Mouse (Mus musculus) embryonic facial prominence, embryonic 12.5 days (tissue): ENCODE data around the gene Cfl1. TPM values are rescaled to one million over a fixed set of nuclear protein-coding genes. Genes with fewer than 3 reads are reported as not detected.
A peak's percentile ranks its signal among the peaks of the same experiment; 100 is the strongest.

Experiments
- ATAC-seq: fragments of 200-750 bp; cut with Nextera tagmentation; 2 replicates; pipeline ENCODE4 v1.8.0; 2017; ENCODE audit not compliant: insufficient number of reproducible peaks, insufficient read depth, low FRiP score, low TSS enrichment
- H3K27ac ChIP-seq: fragments of 300-500 bp; sonication (generic); 2 replicates; pipeline ENCODE4 v1.5.1; 2016; ENCODE audit warnings: mild to moderate bottlenecking
- H3K27me3 ChIP-seq: fragments of 300-500 bp; sonication (generic); 2 replicates; pipeline ENCODE4 v1.6.1; 2016; ENCODE audit warnings: mild to moderate bottlenecking, moderate library complexity
- H3K36me3 ChIP-seq: fragments of 300-500 bp; sonication (generic); 2 replicates; pipeline ENCODE4 v1.6.1; 2016; ENCODE audit warnings: mild to moderate bottlenecking
- H3K4me1 ChIP-seq: fragments of 300-500 bp; sonication (generic); 2 replicates; pipeline ENCODE4 v1.6.1; 2016
- H3K4me2 ChIP-seq: fragments of 300-500 bp; sonication (generic); replicated peaks from 2 replicates; pipeline ENCODE4 v1.6.1; 2016; ENCODE audit warnings: mild to moderate bottlenecking, moderate library complexity
- H3K4me3 ChIP-seq: fragments of 300-500 bp; sonication (generic); 2 replicates; pipeline ENCODE4 v1.5.1; 2016; ENCODE audit warnings: mild to moderate bottlenecking
- H3K9ac ChIP-seq: fragments of 300-500 bp; sonication (generic); 2 replicates; pipeline ENCODE4 v1.6.1; 2016; ENCODE audit warnings: mild to moderate bottlenecking, moderate library complexity
- H3K9me3 ChIP-seq: fragments of 300-500 bp; sonication (generic); 2 replicates; pipeline ENCODE4 v1.6.1; 2016; ENCODE audit warnings: mild to moderate bottlenecking, moderate library complexity
- WGBS: fragments of 180-500 bp; shearing (Covaris S2); methylation state at CpG from one replicate; pipeline ENCODE4 v1.1.7; 2016; 5-methylcytosine and 5-hydroxymethylcytosine counted together
- polyA plus RNA-seq: library from polyadenylated mRNA; unstranded; fragments of >200 nt; fragmentation: Nextera tagmentation; extraction: Ambion mirVana; gene quantifications from 2 replicates; pipeline ENCODE4 v1.2.1, GENCODE M21; 2016

Cfl1 gene
- polyA plus RNA-seq, 1 experiment from 2014 or later = 2,582 TPM

DNA sequence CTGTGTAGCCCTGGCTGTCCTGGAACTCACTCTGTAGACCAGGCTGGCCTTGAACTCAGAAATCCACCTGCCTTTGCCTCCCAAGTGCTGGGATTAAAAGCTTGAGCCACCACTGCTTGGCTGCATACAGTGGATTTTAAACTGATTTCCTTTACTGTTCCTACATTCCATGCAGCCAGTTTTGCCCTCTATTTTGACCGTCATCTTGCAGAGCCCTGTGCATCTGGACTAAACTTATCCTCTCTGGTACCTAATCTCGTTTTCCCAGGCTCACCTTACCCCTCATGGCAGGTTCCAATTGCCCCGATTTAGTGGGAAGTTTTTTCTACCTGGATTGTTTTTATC lies 22.7 kb downstream of the Cfl1 start:
- WGBS = 76% methylated on average over 3 of the region's 3 CpGs

DNA sequence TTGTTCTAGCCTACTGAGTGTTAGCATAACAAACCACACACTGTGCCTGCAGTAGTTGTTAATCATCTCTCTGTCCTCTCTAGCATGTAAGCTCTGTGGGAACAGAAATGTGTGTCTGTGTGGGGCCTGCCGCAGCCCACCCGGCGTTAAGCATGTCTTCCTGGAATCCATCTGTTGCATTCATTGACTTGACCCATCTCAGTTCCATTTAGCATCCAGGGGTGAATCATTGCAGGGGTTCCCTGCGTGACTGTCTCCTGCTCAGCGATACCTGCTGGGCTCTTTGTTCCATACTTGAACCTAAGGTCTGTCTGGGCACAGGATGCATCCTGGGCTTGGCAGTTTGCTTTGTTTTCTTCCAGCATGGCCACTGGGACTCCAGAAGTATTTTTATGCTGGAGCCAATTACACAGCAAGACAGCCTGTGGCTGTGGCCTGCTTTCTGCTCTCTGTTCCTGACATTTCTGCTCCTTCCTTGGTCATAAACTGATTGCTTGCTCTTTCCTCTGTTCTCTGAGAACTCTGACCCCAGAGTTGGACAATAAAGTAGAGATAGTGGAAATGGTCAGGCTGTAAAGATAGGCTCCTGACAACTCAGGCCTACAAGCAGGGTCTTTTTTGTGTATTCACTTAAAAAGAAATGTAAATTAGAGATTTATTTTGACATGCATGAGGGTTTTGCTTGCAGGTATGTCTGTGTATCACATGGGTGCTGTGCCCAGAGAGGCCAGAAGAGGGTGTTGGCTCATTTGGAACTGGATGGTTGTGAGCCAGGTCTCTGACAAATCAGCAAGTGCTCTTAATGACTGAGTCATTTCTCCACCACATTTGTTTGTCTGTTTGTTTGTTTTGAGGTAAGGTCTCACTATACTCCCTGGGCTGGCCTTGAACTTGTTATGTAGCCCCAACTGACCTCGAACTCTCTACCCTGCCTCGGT lies 25.9 kb downstream of the Cfl1 start:
- Histone ChIP-seq H3K9me3 (no peaks in the 10 kb centered on the region), H3K9ac (no peak overlapping the region), H3K27me3 (no peaks in the 10 kb centered on the region), H3K4me3 (no peak overlapping the region), H3K27ac (no peak overlapping the region), H3K4me2 (no peak overlapping the region), H3K36me3 (no peaks in the 10 kb centered on the region), H3K4me1 (no peaks in the 10 kb centered on the region)
- no peak for ATAC-seq
- 80% methylated on average over 7 of the region's 7 CpGs for WGBS

More for the DNA sequence above, 22.7 kb downstream of the Cfl1 start:
- Histone ChIP-seq H3K27ac (no peak overlapping the region), H3K4me1 (no peaks in the 10 kb centered on the region), H3K27me3 (no peaks in the 10 kb centered on the region), H3K4me2 (no peak overlapping the region), H3K36me3 (no peaks in the 10 kb centered on the region), H3K9ac (no peak overlapping the region), H3K4me3 (no peak overlapping the region), H3K9me3 (no peaks in the 10 kb centered on the region)
- ATAC-seq = no peak

GRCm38 (mm10) chr19:5516906-5517505 lies 26.8 kb downstream of the Cfl1 start:
- H3K27me3 ChIP-seq = no peaks in the 10 kb centered on the region
- no peaks in the 10 kb centered on the region for H3K4me1 ChIP-seq
- no peaks in the 10 kb centered on the region for H3K9me3 ChIP-seq
- H3K36me3 ChIP-seq = no peaks in the 10 kb centered on the region
- no peak overlapping the region for H3K27ac ChIP-seq
- ATAC-seq = no peak
- no peak overlapping the region for H3K9ac ChIP-seq
- no peak overlapping the region for H3K4me3 ChIP-seq
- no peak overlapping the region for H3K4me2 ChIP-seq
- 81% methylated on average over 8 of the region's 8 CpGs for WGBS

- no peaks in the 10 kb centered on the region for H3K9me3 ChIP-seq
- no peaks in the 10 kb centered on the region for H3K27me3 ChIP-seq
- no peak overlapping the region for H3K4me3 ChIP-seq
- H3K36me3 ChIP-seq = no peaks in the 10 kb centered on the region
- no peaks in the 10 kb centered on the region for H3K4me1 ChIP-seq
- H3K4me2 ChIP-seq = no peak overlapping the region
- ATAC-seq = no peak
- H3K9ac ChIP-seq = no peak overlapping the region
- WGBS = 78% methylated on average over 3 of the region's 3 CpGs
- H3K27ac ChIP-seq = no peak overlapping the region
These were observed 28.5 kb downstream of the Cfl1 start for GRCm38 (mm10) chr19:5518721-5519120.

DNA sequence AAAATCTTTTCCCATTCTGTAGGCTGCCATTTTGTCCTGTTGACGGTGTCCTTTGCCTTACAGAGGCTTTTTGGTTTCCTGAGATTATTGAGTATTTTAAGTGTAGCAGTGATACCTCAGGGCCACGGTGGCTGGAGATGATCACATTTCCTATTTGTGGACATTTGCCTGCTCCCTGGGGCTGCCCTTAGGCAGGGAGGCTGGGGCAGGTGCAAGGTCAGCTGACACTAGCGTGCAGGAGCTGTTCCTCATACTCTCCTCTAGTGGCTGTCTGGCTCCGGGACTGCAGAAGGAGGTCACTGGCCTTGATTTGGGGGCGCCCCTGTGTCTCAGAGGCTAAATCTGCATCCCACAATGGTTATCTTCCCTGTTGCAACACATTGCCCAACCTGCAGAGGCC lies 34.9 kb downstream of the Cfl1 start:
- 68% methylated on average over 5 of the region's 5 CpGs for WGBS
- Histone ChIP-seq H3K9me3 (no peaks in the 10 kb centered on the region), H3K4me3 (no peak overlapping the region), H3K27me3 (no peaks in the 10 kb centered on the region), H3K36me3 (no peaks in the 10 kb centered on the region), H3K9ac (no peak overlapping the region), H3K4me2 (no peak overlapping the region), H3K4me1 (peaks cover 8% of the 10 kb centered on the region), H3K27ac (no peak overlapping the region)
- ATAC-seq = no peak

DNA sequence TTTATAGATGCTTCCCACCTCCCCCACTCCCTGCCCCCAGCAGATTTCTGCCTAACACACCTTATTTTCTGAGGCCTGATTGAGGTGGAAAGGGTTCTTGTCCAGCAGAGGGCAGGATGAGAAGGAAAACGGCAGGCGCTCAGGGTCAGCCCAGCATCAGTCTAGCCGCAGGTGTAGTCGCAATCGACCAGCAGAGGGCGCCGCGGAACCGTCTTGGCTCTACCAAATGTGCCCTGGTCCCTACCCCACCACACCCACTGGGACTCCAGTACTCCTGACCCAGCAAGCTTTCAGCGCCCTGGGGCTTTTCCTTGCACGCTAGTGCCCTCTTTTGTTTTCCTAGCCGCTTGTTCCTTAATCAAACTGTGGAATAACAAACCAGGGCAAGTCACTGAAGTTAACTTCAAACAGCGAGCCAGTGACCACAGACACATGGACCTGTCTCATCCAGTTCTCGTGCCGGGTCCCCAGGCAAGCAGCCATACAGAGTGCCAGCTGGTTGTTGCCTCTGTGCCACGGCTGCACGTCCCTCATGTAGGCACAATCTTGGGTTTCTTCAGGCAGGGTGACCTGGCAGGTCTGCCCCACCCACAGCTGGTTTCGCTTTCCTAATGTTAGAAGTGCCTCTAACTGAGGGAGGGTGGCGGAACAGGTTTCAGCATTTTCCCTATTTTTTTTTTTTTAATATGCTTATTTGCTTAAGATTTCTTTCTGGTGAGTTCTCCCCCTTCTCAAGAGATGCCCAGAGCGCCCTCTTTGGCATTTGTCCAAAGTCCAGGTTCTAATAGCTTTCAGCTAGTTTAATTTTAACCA lies 39.3 kb downstream of the Cfl1 start:
- peak overlapping the region; percentile 43 for H3K4me2 ChIP-seq
- H3K4me1 ChIP-seq = peaks cover 8% of the 10 kb centered on the region
- no peak overlapping the region for H3K9ac ChIP-seq
- no peaks in the 10 kb centered on the region for H3K9me3 ChIP-seq
- WGBS = 10% methylated on average over 20 of the region's 20 CpGs
- no peaks in the 10 kb centered on the region for H3K36me3 ChIP-seq
- peak; percentile 89 for ATAC-seq
- H3K4me3 ChIP-seq = no peak overlapping the region
- no peak overlapping the region for H3K27ac ChIP-seq
- H3K27me3 ChIP-seq = 0 out of 2 replicates have a peak, but pooled peaks cover 8% of the 10 kb centered on the region

DNA sequence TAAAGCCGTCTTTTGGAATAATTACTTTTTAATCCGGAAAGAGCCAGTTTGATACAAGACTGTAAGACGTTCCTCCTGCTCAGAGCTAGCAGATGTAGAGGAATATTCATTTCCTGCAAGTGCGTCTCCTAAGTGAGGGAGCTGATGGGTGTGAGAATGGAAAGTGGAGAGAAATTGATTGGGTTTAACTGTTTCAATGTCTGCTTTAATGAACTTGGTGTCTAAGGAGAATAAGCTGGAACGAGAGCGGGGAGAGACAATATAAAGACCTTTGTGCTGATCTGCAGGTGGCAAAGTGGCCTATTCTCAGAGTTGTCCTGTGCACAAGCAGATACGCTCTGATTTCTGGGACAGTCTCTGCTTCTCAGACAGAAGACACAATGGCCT lies 39.9 kb downstream of the Cfl1 start:
- no peak overlapping the region for H3K27ac ChIP-seq
- H3K4me2 ChIP-seq = no peak overlapping the region

DNA sequence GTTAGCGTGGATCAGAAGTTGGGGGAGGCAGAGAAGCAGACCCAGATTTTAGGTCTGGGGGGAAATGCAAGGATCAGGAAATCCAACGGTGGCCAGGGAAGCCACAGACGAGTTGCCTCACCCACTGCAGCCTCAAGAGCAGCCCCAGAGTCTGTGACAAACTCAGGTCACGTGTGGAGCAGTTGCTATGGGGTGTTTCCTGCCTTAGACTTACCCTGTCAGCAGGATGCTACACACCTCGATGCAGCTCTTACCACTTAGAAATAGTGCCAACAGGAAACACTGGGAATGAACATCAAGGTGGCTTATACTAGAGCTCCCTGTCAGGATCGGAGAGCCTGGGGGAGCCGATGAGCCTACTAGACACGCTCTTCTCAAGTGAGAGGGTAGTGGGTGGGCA lies 42.3 kb downstream of the Cfl1 start:
- ATAC-seq = no peak
- Histone ChIP-seq H3K4me1 (peaks cover 8% of the 10 kb centered on the region), H3K4me3 (no peak overlapping the region), H3K27me3 (0 out of 2 replicates have a peak, but pooled peaks cover 13% of the 10 kb centered on the region), H3K36me3 (no peaks in the 10 kb centered on the region), H3K27ac (no peak overlapping the region), H3K9me3 (no peaks in the 10 kb centered on the region), H3K9ac (no peak overlapping the region), H3K4me2 (no peak overlapping the region)
- WGBS = 70% methylated on average over 8 of the region's 8 CpGs

More for the DNA sequence above, 39.9 kb downstream of the Cfl1 start:
- WGBS = 57% methylated on average over 7 of the region's 7 CpGs
- no peak overlapping the region for H3K9ac ChIP-seq
- H3K27me3 ChIP-seq = 0 out of 2 replicates have a peak, but pooled peaks cover 8% of the 10 kb centered on the region
- no peaks in the 10 kb centered on the region for H3K36me3 ChIP-seq
- H3K9me3 ChIP-seq = no peaks in the 10 kb centered on the region
- H3K4me1 ChIP-seq = peaks cover 8% of the 10 kb centered on the region
- no peak for ATAC-seq
- no peak overlapping the region for H3K4me3 ChIP-seq

- H3K27ac ChIP-seq = no peak overlapping the region
- H3K4me1 ChIP-seq = no peaks in the 10 kb centered on the region
- no peaks in the 10 kb centered on the region for H3K9me3 ChIP-seq
- no peaks in the 10 kb centered on the region for H3K36me3 ChIP-seq
- no peak overlapping the region for H3K9ac ChIP-seq
- H3K27me3 ChIP-seq = 0 out of 2 replicates have a peak, but pooled peaks cover 4% of the 10 kb centered on the region
- no peak overlapping the region for H3K4me3 ChIP-seq
- 61% methylated on average over 8 of the region's 8 CpGs for WGBS
- H3K4me2 ChIP-seq = no peak overlapping the region
- no peak for ATAC-seq
These were observed 48.5 kb downstream of the Cfl1 start for GRCm38 (mm10) chr19:5538786-5539185.

DNA sequence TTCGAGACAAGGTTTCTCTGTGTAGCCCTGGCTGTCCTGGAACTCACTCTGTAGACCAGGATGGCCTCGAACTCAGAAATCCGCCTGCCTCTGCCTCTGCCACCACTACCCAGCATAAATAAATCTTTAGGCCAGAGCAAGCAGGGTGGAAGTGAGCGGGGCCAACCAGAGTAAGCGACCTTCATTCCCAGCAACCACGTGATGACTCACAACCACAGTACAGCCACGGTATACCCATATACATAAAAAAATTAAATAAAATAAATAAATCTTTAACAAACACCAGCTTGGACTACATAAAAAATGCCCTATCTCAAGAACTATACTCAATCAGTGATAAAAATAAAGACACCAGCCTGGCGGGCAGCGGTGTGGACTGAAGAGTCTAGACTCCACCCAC lies 53.1 kb downstream of the Cfl1 start:
- WGBS = 89% methylated on average over 9 of the region's 9 CpGs

GRCm38 (mm10) chr19:5544031-5544430 lies 53.8 kb downstream of the Cfl1 start:
- Histone ChIP-seq H3K9ac (no peak overlapping the region), H3K36me3 (no peaks in the 10 kb centered on the region)

More for the DNA sequence above, 53.1 kb downstream of the Cfl1 start:
- Histone ChIP-seq H3K27me3 (0 out of 2 replicates have a peak, but pooled peaks cover 3% of the 10 kb centered on the region), H3K27ac (no peak overlapping the region), H3K4me2 (no peak overlapping the region), H3K9ac (no peak overlapping the region), H3K4me3 (no peak overlapping the region), H3K9me3 (no peaks in the 10 kb centered on the region), H3K4me1 (no peaks in the 10 kb centered on the region), H3K36me3 (no peaks in the 10 kb centered on the region)
- no peak for ATAC-seq

More at GRCm38 (mm10) chr19:5544031-5544430, 53.8 kb downstream of the Cfl1 start:
- 56% methylated on average over 11 of the region's 11 CpGs for WGBS
- ATAC-seq = no peak
- no peak overlapping the region for H3K4me3 ChIP-seq
- H3K27me3 ChIP-seq = 0 out of 2 replicates have a peak, but pooled peaks cover 3% of the 10 kb centered on the region
- no peaks in the 10 kb centered on the region for H3K9me3 ChIP-seq
- H3K4me1 ChIP-seq = no peaks in the 10 kb centered on the region
- H3K4me2 ChIP-seq = no peak overlapping the region
- H3K27ac ChIP-seq = no peak overlapping the region
